Mouse (Mus musculus) neural tube, embryonic 14.5 days (tissue): Measurements from ENCODE around the gene Ccnb1ip1. TPM values are rescaled to one million over a fixed set of nuclear protein-coding genes. Genes with fewer than 3 reads are reported as not detected.
A peak's percentile ranks its signal among the peaks of the same experiment; 100 is the strongest.

Experiments
- ATAC-seq: fragments of 200-750 bp; cut with Nextera tagmentation; 2 replicates; pipeline ENCODE4 v1.8.0; 2017; ENCODE audit warnings: low read depth, mild to moderate bottlenecking, moderate TSS enrichment, moderate library complexity
- H3K27ac ChIP-seq: fragments of 300-500 bp; sonication (generic); 2 replicates; pipeline ENCODE4 v1.5.1; 2014; ENCODE audit warnings: low read depth, mild to moderate bottlenecking, control low read depth, low read length, moderate library complexity, mixed read lengths
- H3K27me3 ChIP-seq: fragments of 300-500 bp; sonication (generic); 2 replicates; pipeline ENCODE4 v1.6.1; 2014; ENCODE audit warnings: low read length; ENCODE audit not compliant: control insufficient read depth, insufficient read depth
- H3K36me3 ChIP-seq: fragments of 300-500 bp; sonication (generic); 2 replicates; pipeline ENCODE4 v1.6.1; 2014; ENCODE audit warnings: low read length, mixed read lengths; ENCODE audit not compliant: control insufficient read depth, insufficient read depth
- H3K4me1 ChIP-seq: fragments of 300-500 bp; sonication (generic); 2 replicates; pipeline ENCODE4 v1.6.1; 2014; ENCODE audit warnings: low read length; ENCODE audit not compliant: control insufficient read depth, insufficient read depth
- H3K4me2 ChIP-seq: fragments of 300-500 bp; sonication (generic); 2 replicates; pipeline ENCODE4 v1.6.1; 2014; ENCODE audit warnings: mild to moderate bottlenecking, low read depth, low read length, control low read depth
- H3K4me3 ChIP-seq: fragments of 300-500 bp; sonication (generic); 2 replicates; pipeline ENCODE4 v1.5.1; 2014; ENCODE audit warnings: low read depth, low read length, control low read depth, mixed read lengths
- H3K9ac ChIP-seq: fragments of 300-500 bp; sonication (generic); replicated peaks from 2 replicates; pipeline ENCODE4 v1.6.1; 2014; ENCODE audit warnings: low read depth, mild to moderate bottlenecking, control low read depth, low read length, mixed read lengths
- H3K9me3 ChIP-seq: fragments of 300-500 bp; sonication (generic); 2 replicates; pipeline ENCODE4 v1.6.1; 2016; ENCODE audit warnings: low read length; ENCODE audit not compliant: control insufficient read depth
- WGBS: fragments of 180-500 bp; shearing (Covaris S2); extraction: QIAGEN DNeasy Blood & Tissue Kit; methylation state at CpG from one replicate; pipeline ENCODE4 v1.1.7; 2014; 5-methylcytosine and 5-hydroxymethylcytosine counted together
- polyA plus RNA-seq: library from polyadenylated mRNA; unstranded; fragments of >200 nt; fragmentation: Nextera tagmentation; extraction: Ambion mirVana; gene quantifications from 2 replicates; pipeline ENCODE4 v1.2.1, GENCODE M21; 2014

The Ccnb1ip1 gene
- polyA plus RNA-seq: not detected in 2 replicates

GRCm38 (mm10) chr14:50807487-50808072 is at the start of gene Ccnb1ip1, which contains the start of gene Parp2:
Ccnb1ip1 (minus strand) TSS chr14:50807732.
Parp2 (plus strand) TSS chr14:50807841.
- Histone ChIP-seq H3K9ac (peak within 1 kb of the TSS; percentile 76), H3K4me2 (peak within 1 kb of the TSS; percentile 61), H3K4me3 (peak within 1 kb of the TSS; percentile 54), H3K27ac (peak within 1 kb of the TSS; percentile 88), H3K27me3 (no peaks in the 10 kb centered on the region), H3K9me3 (no peaks in the 10 kb centered on the region), H3K36me3 (0 out of 2 replicates have a peak, but pooled peaks cover 4% of the 10 kb centered on the region), H3K4me1 (peaks cover 3% of the 10 kb centered on the region; the same call in 1 of the 2 replicates)
- ATAC-seq: peak; percentile 97
- WGBS: under 1% methylated on average over 42 of the region's 42 CpGs

DNA sequence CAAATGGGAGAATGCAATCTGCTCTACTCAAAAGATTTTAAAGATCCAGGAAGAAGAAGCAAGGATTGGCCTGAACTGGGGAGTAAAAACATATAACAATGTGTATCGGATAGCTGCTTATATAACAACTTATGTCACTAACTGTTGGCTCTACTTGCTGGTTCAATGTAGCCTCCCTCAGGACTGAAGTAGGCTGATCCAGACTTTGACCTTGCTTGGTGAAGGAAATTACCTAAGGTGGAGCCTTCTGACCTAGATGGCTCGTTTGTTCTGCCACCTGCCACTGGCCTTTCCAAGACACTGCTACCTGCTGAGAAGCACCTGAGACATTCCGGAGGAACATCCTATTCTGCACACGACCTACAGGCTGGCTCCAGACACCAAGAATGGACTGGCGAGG is 48.3 kb upstream of the Ccnb1ip1 start:
- Histone ChIP-seq H3K9ac (no peak overlapping the region), H3K4me3 (no peak overlapping the region), H3K9me3 (no peaks in the 10 kb centered on the region), H3K36me3 (no peaks in the 10 kb centered on the region), H3K27ac (no peak overlapping the region), H3K27me3 (no peaks in the 10 kb centered on the region), H3K4me2 (no peak overlapping the region), H3K4me1 (no peaks in the 10 kb centered on the region)
- 91% methylated on average over 5 of the region's 5 CpGs for WGBS
- no peak for ATAC-seq

- Histone ChIP-seq H3K27ac (no peak overlapping the region), H3K4me1 (no peaks in the 10 kb centered on the region), H3K9me3 (no peaks in the 10 kb centered on the region), H3K9ac (no peak overlapping the region), H3K27me3 (no peaks in the 10 kb centered on the region), H3K4me2 (no peak overlapping the region), H3K36me3 (no peaks in the 10 kb centered on the region), H3K4me3 (no peak overlapping the region)
- ATAC-seq: no peak
- WGBS: 72% methylated on average over 6 of the region's 6 CpGs
Measured at GRCm38 (mm10) chr14:50837236-50837635, 29.7 kb upstream of the Ccnb1ip1 start.

DNA sequence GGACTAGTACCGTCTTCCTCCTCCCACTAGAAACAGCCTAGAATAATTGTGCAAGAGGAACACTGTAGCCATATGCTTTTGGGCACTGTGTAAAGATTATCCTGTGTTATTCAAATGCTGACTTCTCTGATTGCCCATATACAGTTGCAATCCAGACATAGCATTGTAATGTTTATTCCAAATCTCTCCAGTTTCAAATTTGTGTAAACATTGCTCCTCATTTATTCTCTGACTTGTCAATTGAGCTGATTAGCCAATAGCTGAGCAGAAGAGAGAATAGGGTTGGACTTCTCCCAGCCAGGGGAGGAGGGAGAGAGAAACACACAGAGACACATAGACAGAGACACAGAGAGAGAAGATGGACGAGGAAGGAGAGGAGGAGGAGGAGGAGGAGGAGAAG is 26.9 kb upstream of the Ccnb1ip1 start:
- Histone ChIP-seq H3K9ac (no peak overlapping the region), H3K27me3 (no peaks in the 10 kb centered on the region), H3K36me3 (no peaks in the 10 kb centered on the region), H3K4me2 (no peak overlapping the region), H3K9me3 (no peaks in the 10 kb centered on the region), H3K4me3 (no peak overlapping the region), H3K27ac (no peak overlapping the region), H3K4me1 (no peaks in the 10 kb centered on the region)
- no peak for ATAC-seq
- 64% methylated on average over 2 of the region's 2 CpGs for WGBS

DNA sequence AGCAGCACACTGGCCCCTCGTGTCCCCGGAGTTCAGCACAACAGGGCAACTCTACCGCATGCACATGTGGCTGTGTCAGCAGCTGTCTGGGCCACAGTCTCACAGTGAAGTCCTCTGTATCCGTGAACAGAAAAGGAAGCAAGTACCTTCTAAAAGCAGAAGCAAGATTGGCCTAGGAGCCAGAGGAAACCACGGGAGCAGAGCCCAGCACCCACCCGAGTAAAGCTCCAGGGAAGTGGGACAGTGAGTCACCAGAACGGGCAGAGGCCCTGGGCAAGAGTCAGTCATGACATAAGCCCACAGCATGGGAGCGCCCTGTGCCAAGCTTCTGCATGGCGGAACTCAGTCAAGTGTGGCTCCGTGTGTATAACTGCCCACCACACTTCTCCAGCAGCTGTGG is 26.4 kb upstream of the Ccnb1ip1 start:
- no peaks in the 10 kb centered on the region for H3K9me3 ChIP-seq
- no peak overlapping the region for H3K4me3 ChIP-seq
- no peak for ATAC-seq
- H3K36me3 ChIP-seq: no peaks in the 10 kb centered on the region
- no peaks in the 10 kb centered on the region for H3K27me3 ChIP-seq
- H3K4me2 ChIP-seq: no peak overlapping the region
- no peaks in the 10 kb centered on the region for H3K4me1 ChIP-seq
- H3K9ac ChIP-seq: no peak overlapping the region
- WGBS: 86% methylated on average over 10 of the region's 10 CpGs
- H3K27ac ChIP-seq: no peak overlapping the region

- Histone ChIP-seq H3K36me3 (no peaks in the 10 kb centered on the region), H3K9ac (no peak overlapping the region), H3K27ac (no peak overlapping the region), H3K9me3 (no peaks in the 10 kb centered on the region), H3K4me1 (no peaks in the 10 kb centered on the region), H3K27me3 (no peaks in the 10 kb centered on the region), H3K4me2 (no peak overlapping the region), H3K4me3 (no peak overlapping the region)
- WGBS: 93% methylated on average over 3 of the region's 3 CpGs
- no peak for ATAC-seq
Measured at GRCm38 (mm10) chr14:50829878-50830277, 22.3 kb upstream of the Ccnb1ip1 start.

DNA sequence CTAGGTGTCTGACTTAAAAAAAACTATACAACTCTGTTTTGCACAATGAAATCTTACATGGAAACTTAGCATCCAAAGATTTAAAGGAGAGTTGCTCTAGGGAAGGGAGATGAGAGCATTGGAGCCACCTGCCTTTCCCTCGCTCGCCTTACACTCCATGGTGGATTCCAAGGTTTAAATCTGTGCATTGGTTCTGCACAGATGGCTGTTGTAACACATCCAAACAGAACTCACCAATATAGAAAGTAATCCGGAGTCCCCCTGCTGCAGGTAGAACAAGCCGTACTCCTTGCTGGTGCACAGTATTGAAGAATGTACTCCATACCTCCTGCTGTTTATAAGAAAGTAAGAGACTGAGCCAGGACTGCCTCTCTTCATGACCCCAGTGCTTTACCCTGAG is 19.0 kb upstream of the Ccnb1ip1 start:
- Histone ChIP-seq H3K4me2 (no peak overlapping the region), H3K4me3 (no peak overlapping the region), H3K9me3 (no peaks in the 10 kb centered on the region), H3K9ac (no peak overlapping the region), H3K27ac (no peak overlapping the region), H3K27me3 (no peaks in the 10 kb centered on the region), H3K36me3 (peaks cover 4% of the 10 kb centered on the region; the same call in 1 of the 2 replicates), H3K4me1 (no peaks in the 10 kb centered on the region)
- no peak for ATAC-seq
- WGBS: 87% methylated on average over 4 of the region's 4 CpGs

DNA sequence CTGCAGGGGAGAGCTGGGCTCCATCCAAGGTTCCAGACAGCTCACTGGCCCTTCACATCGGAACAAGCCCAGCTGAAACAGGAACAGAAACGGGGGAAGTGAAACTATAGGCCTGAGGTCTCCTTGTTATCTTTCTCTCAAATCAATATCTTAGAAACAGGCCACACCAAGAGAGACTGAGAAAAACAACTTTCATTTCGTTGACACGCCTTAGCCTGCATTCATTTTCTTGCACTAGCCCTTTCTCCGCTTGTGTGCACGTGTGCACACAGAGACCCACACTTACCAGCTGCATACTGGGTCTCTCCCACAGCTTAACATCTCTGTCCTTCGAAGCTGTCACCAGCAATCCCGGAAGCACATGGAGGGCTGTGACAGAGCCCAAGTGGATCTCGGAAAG is 16.7 kb upstream of the Ccnb1ip1 start:
- Histone ChIP-seq H3K4me3 (no peak overlapping the region), H3K4me1 (no peaks in the 10 kb centered on the region), H3K9ac (no peak overlapping the region), H3K9me3 (no peaks in the 10 kb centered on the region), H3K36me3 (peaks cover 16% of the 10 kb centered on the region), H3K27ac (no peak overlapping the region), H3K27me3 (no peaks in the 10 kb centered on the region), H3K4me2 (no peak overlapping the region)
- ATAC-seq: no peak
- 92% methylated on average over 9 of the region's 9 CpGs for WGBS

- Histone ChIP-seq H3K4me1 (no peaks in the 10 kb centered on the region), H3K4me3 (no peak overlapping the region), H3K4me2 (no peak overlapping the region), H3K27me3 (no peaks in the 10 kb centered on the region), H3K36me3 (peaks cover 16% of the 10 kb centered on the region), H3K9me3 (no peaks in the 10 kb centered on the region), H3K9ac (no peak overlapping the region), H3K27ac (no peak overlapping the region)
- ATAC-seq: no peak
- WGBS: 80% methylated on average over 2 of the region's 2 CpGs
Measured at GRCm38 (mm10) chr14:50823240-50823639, 15.7 kb upstream of the Ccnb1ip1 start.
